Mouse (Mus musculus) Patski (cell line): ENCODE measurements around the gene Rccd1. TPM values are rescaled to one million over a fixed set of nuclear protein-coding genes. Genes with fewer than 3 reads are reported as not detected.
A peak's percentile ranks its signal among the peaks of the same experiment; 100 is the strongest.

Experiments used
- ATAC-seq: fragments of 100-300 bp; one replicate; pipeline ENCODE4 v1.8.0; 2021
- CTCF ChIA-PET: fragments of 350-600 bp; sonication (Branson Sonifier 250); formaldehyde crosslinking; loops from one replicate; lab custom pipeline; 2022; ENCODE audit warnings: inconsistent platforms; lab: Charles Lee
- POLR2A ChIA-PET: fragments of 350-600 bp; sonication (Branson Sonifier 250); formaldehyde crosslinking; loops from one replicate; lab custom pipeline; 2022; ENCODE audit warnings: antibody characterized with exemption, inconsistent platforms; lab: Charles Lee
- DNase-seq: peaks from one replicate; pipeline ENCODE4 v3.0.0-alpha.2; 2011; ENCODE audit warnings: low read depth, low spot score
- H3K27me3 ChIP-seq: fragments of 371-371 bp; one replicate; pipeline ENCODE4 v1.5.1; 2021
- CTCF ChIP-seq: fragments of 100-300 bp; IDR thresholded peaks from one replicate; pipeline ENCODE4 v1.5.1; 2021
- in situ Hi-C: fragments of 300-500 bp; cut with MboI; formaldehyde crosslinking; loops from 3 replicates; pipeline ENCODE4 v1.11.1; 2018; ENCODE audit warnings: low pct_unique_long_range_greater_than_20kb, mixed read lengths
- polyA plus RNA-seq: library from polyadenylated mRNA; unstranded; gene quantifications from one replicate; pipeline ENCODE4 v1.2.3, GENCODE M21; 2021

Rccd1 gene
- polyA plus RNA-seq, 1 experiment from 2014 or later, result 11.5 TPM

DNA sequence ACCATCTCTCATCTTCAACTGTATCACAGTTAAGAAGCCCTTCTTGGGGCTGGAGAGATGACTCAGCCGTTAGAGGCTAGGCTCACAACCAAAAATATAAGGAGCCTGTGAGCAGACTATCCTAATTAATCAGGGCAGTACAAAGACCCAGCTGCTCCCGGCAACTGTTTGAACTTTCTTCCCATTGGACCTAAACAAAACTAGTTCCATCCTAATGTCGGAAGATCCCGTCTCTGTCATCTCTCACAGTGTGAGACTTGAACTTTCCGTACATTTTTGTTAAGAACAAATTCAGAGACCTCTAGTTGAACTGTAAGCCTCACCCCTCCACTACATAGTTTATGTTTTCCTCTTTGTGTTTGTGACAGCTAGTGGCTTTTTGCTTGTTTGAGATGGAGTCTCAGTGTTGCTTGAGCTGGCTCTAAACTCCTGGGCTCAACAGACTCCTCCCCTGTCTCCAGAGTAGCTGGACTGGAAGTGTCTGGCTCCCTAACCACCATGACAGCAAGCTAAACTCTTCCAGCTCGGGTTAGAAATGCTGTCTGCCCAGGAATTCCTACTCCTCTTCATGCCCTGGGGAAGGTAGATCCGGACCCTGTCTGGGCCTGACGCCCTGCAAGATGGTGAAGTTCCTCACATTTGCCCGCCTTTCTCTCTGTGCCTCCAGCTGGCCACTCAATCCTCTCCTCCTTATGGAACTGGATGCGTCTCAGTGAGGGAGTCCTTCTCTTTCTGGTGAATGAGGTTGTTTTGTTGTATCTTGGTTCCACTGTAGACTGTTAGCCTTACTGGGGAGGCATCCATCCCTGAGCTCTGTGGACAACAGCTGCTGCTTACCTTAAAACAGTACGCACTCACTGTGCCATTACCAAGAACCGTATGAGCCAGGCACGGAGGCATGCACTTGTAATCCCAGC is 23.7 kb upstream of the Rccd1 start:
- no peaks in the 10 kb centered on the region for H3K27me3 ChIP-seq
- in situ Hi-C loops, result no loop called here
- CTCF ChIA-PET, result interaction anchor here (1.3 kb wide), 1 partner anchor 236 kb away, joined by 3 read pairs; no protein-coding TSS in a partner anchor
- DNase-seq (no peak), ATAC-seq (no peak)
- POLR2A ChIA-PET, result no interaction called here
- no peak for TF ChIP-seq CTCF

DNA sequence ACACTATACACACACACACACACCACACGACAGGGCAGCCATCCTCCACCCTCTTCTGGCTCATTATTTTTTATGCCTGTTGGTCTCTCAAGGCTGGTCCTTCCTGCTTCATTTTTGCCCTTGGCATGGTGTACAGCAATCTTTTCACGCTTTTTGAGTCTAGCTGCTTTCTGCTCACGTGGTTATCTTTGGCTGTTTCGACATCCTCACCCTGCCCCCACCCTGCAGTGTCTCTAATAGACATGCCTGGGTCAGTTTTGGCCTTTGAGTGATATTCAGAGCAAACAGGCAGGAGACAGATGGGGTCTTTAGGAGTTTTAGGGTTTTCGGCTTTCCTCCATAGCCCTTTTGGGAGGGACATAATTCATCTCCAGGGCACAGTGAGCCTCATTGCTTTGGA is 22.6 kb upstream of the Rccd1 start:
- no peaks in the 10 kb centered on the region for H3K27me3 ChIP-seq
- DNase-seq (no peak), ATAC-seq (no peak)
- POLR2A ChIA-PET, result interaction anchor here (0.9 kb wide), 1 partner anchor 534 kb away, joined by 3 read pairs; no protein-coding TSS in a partner anchor
- TF ChIP-seq CTCF, result no peak
- CTCF ChIA-PET, result no interaction called here
- in situ Hi-C loops, result no loop called here

DNA sequence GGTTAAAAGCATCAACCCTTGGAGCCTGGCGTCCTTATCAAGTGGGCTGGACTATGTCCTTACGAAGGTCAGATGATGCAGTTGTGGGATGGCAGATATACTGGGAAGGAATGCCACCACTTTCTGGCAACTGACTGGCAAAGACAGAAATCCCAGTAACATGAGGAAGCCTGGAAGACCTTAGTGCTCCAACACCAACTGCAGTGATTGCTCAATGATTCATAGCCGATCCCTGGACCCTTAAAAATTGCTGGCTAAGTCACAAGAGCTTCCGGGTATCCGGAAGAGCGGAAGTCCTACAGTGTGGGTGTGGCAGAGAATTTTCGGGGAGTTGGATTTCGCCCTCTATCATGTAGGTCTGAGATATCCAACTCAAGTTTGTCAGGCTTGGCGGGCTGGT is 21.9 kb upstream of the Rccd1 start:
- H3K27me3 ChIP-seq, result no peaks in the 10 kb centered on the region
- in situ Hi-C loops, result no loop called here
- POLR2A ChIA-PET, result interaction anchor here (0.9 kb wide), 1 partner anchor 534 kb away, joined by 3 read pairs; no protein-coding TSS in a partner anchor
- DNase-seq, result no peak
- CTCF ChIA-PET, result no interaction called here
- TF ChIP-seq CTCF, result no peak
- ATAC-seq, result no peak

DNA sequence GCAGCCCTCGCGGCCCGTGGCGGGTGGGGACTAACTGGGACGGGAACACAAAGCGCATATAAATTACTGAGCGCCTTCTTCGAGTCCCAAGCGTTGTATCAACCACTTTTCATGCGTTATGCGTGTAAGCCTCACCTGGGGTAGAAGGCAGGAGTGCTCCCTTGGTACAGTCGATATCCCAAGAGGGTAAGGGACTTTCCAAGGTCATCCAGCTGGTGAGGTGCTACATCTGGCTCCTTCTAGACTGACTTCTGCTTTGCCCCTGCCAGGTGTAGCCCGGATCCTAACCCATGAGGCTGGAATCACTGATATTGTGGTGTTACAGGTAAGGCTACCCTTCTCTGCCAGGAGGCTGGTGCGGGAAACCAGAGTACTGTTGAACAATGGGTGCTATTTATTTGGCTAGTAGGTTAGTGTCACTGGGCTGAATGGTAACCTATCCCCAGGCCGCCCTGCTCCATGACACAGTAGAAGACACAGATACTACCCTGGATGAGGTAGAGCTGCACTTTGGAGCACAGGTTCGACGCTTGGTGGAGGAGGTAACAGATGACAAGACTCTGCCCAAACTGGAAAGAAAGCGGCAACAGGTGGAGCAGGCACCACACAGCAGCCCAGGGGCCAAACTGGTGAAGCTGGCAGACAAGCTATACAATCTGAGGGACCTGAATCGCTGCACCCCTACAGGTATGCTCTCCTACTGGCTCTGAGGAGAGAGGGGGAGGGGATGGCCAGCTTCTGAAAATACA is 19.2 kb upstream of the Rccd1 start:
- DNase-seq, result no peak
- ChIA-PET POLR2A (interaction anchor here (1.0 kb wide), 1 partner anchor 9 kb away, joined by 4 read pairs; no protein-coding TSS in a partner anchor), CTCF (interaction anchor here (0.9 to 4.9 kb wide), 10 partner anchors 12 to 63 kb away, joined by 3 to 23 read pairs (median 6); partner anchors contain the start of genes Man2a2 and Rccd1)
- no peaks in the 10 kb centered on the region for H3K27me3 ChIP-seq
- ATAC-seq, result no peak
- no peak for TF ChIP-seq CTCF
- in situ Hi-C loops, result loop anchor here (5.0 kb wide), 1 partner anchor 34 kb away; no protein-coding TSS in a partner anchor

DNA sequence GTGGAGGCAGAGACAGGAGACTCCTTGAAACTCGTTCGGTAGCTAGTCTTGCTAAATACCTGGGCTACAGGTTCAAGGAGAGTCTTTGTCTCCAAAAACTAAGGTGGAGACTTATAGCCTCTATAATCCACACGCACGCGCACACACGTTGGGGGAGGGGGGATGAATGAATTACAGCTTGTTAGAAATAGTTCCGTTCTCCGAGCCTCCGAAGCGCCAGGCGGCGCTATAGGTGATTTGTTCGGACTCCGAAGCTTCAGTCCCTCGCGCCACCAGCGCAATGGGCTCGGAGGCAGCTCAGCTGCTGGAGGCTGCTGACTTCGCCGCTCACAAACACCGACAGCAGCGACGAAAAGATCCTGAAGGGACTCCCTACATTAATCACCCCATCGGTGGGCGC is 18.6 kb upstream of the Rccd1 start, which contains the start of gene Hddc3:
TSS of gene Hddc3 (plus strand) at position 247 of the 400 bp plus-strand sequence.
- POLR2A ChIA-PET, result no interaction called here
- DNase-seq (peak; percentile 64), ATAC-seq (no peak)
- in situ Hi-C loops, result loop anchor here (5.0 kb wide), 1 partner anchor 34 kb away; no protein-coding TSS in a partner anchor
- no peaks in the 10 kb centered on the region for H3K27me3 ChIP-seq
- CTCF ChIA-PET, result interaction anchor here (0.6 to 4.9 kb wide), 11 partner anchors 11 to 62 kb away, joined by 3 to 23 read pairs (median 4); partner anchors contain the start of genes Man2a2 and Rccd1
- TF ChIP-seq CTCF, result no peak

DNA sequence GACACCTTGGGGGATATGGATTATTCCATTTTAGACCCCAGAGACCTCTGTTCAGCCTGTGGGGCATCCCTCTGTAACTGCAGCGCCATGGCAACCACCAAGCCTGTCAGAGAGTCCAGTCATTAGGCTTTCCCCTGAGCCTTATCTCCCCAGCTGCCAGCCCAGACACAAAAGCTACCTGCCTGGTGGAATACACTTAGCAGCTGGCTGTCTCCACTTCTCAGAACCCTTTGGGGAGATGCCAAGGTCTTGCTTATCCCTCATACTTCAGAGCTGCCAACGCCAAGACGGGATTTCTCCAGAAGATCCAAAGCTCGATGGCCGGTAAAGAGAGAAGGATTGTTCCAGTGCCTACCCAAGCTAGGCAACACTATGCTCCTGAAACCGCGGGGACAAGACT is 17.5 kb upstream of the Rccd1 start:
- H3K27me3 ChIP-seq, result no peaks in the 10 kb centered on the region
- ChIA-PET CTCF (interaction anchor here (0.9 to 4.9 kb wide), 6 partner anchors 10 to 44 kb away, joined by 3 to 23 read pairs (median 14); no protein-coding TSS in a partner anchor), POLR2A (no interaction called here)
- ATAC-seq (no peak), DNase-seq (no peak)
- in situ Hi-C loops, result loop anchor here (5.0 kb wide), 1 partner anchor 36 kb away; no protein-coding TSS in a partner anchor
- TF ChIP-seq CTCF, result no peak

DNA sequence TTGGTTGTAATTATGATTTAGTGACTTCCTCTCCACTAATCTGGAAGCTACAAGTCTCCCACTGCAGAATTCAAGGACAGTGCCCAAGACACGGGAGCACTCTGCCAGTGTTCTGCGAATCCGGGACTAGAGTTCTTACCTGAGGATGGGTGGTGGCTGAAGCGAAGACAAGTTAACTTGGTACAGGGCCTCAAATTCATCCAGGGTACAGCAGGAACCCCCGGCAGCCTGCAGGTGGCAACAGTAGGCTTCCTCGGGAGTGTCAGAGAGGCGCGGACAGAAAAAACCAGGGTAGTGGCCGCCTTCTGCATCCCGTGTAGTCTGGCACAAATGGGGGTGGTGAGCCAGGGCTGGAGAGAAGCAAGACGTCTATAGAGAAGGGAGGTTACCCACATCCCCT is 16.5 kb upstream of the Rccd1 start, which contains the start of gene Unc45a:
TSS of gene Unc45a (minus strand) at position 213 of the 400 bp plus-strand sequence.
- TF ChIP-seq CTCF, result no peak
- in situ Hi-C loops, result loop anchor here (5.0 kb wide), 1 partner anchor 37 kb away; no protein-coding TSS in a partner anchor
- ATAC-seq (peak; percentile 34), DNase-seq (peak; percentile 25)
- no peaks in the 10 kb centered on the region for H3K27me3 ChIP-seq
- ChIA-PET CTCF (interaction anchor here (0.7 to 4.9 kb wide), 14 partner anchors 9 to 243 kb away, joined by 3 to 23 read pairs (median 4); no protein-coding TSS in a partner anchor), POLR2A (interaction anchor here (1.2 kb wide), 1 partner anchor 11 kb away, joined by 3 read pairs; no protein-coding TSS in a partner anchor)

DNA sequence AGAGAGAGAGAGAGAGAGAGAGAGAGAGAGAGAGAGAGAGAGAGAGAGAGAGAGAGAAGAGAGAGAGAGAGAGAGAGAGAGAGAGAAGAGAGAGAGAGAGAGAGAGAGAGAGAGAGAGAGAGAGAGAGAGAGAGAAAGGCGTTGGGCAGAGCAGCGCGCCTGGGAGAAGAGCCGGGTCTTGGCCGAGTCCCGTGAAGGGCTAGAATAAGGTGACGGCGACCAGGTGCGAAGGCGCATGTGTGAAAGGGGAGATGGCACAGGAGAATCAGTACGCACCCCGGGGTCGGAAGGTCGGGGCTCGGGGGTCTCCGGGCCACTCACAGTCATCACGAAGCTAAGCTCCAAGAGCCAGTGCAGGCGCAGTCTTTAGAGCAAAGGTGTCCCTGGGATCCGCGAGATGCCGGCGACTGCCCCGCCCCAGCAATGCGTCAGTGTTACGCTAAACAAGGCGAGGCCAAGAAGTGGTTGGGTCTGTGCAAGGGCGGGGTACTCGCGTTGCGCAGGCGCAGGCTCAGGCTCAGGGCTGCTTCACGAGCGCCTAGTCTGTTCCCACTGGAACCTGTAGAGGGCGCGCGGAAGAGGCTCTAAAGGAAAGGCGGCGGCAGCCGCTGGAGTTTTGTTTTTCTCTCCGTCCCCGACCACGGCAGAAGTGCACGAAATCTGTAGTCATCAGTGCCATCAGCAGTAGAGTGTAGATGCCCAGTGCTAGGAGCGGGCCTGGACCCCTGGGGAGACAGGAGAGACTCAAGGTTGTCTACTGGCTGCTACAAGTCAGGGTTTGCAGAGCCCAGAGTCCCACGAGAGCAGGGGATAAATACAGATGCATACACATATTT is 15.8 kb upstream of the Rccd1 start:
- in situ Hi-C loops, result loop anchor here (5.0 kb wide), 1 partner anchor 37 kb away; no protein-coding TSS in a partner anchor
- H3K27me3 ChIP-seq, result no peaks in the 10 kb centered on the region
- ATAC-seq, result peak; percentile 75
- ChIA-PET POLR2A (interaction anchor here (1.0 to 1.9 kb wide), 4 partner anchors 11 to 31 kb away, joined by 3 to 7 read pairs (median 4); partner anchors contain the start of gene Rccd1), CTCF (interaction anchor here (0.7 to 4.9 kb wide), 14 partner anchors 8 to 244 kb away, joined by 3 to 23 read pairs (median 5); no protein-coding TSS in a partner anchor)
- no peak for TF ChIP-seq CTCF
- peak; percentile 76 for DNase-seq

DNA sequence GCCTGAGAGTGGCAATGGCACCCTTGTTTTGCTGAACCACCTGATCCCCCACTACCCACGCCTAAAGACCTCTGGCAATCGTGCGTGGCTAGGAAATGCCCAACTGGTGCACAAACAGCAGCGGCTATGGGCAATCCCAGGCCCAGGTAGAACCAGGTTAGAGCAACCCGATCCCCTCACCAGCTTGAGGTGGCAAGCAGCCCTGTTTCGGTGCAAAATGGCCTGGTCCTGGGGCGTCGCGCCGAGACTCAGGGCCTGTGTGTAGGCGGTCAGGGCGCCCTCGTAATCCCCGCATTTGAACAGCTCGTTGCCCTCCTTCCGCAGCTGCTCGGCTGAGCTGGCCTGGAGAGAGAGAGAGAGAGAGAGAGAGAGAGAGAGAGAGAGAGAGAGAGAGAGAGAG is 15.1 kb upstream of the Rccd1 start:
- no peaks in the 10 kb centered on the region for H3K27me3 ChIP-seq
- no peak for TF ChIP-seq CTCF
- POLR2A ChIA-PET, result interaction anchor here (1.0 to 1.9 kb wide), 3 partner anchors 10 to 31 kb away, joined by 3 to 7 read pairs (median 6); partner anchors contain the start of gene Rccd1
- CTCF ChIA-PET, result interaction anchor here (1.2 to 4.9 kb wide), 6 partner anchors 7 to 43 kb away, joined by 5 to 23 read pairs (median 10); no protein-coding TSS in a partner anchor
- no peak for DNase-seq
- in situ Hi-C loops, result no loop called here
- ATAC-seq, result peak; percentile 13
